Mouse (Mus musculus) erythroid progenitor cell, adult 5-6 weeks (primary cell): ENCODE measurements around the gene Cyb5d1. TPM values are rescaled to one million over a fixed set of nuclear protein-coding genes. Genes with fewer than 3 reads are reported as not detected.

Source experiments
- ATAC-seq: replicated peaks from 2 replicates; pipeline ENCODE4 v1.8.0; 2016; ENCODE audit warnings: moderate number of reproducible peaks, mild to moderate bottlenecking, moderate TSS enrichment, inconsistent platforms; ENCODE audit not compliant: poor library complexity, low FRiP score, severe bottlenecking
- total RNA-seq, 2 experiments: library from RNA; stranded (forward) in 1 of 2; stranded (reverse) in 1 of 2; fragments of 150-400 nt in 1 of 2; fragments of 186-747, 209-891 nt in 1 of 2; gene quantifications; 2 replicates each; pipeline versions ENCODE4 v1.2.3 to v1.2.4; 2015 to 2017; ENCODE audit warnings: low replicate concordance in 2 of 2

Gene Cyb5d1
- total RNA-seq, 2 experiments from 2014 or later = 11.7 to 32.5 TPM

GRCm38 (mm10) chr11:69405397-69406200 is 10.2 kb upstream of the Cyb5d1 start:
- no peak for ATAC-seq

DNA sequence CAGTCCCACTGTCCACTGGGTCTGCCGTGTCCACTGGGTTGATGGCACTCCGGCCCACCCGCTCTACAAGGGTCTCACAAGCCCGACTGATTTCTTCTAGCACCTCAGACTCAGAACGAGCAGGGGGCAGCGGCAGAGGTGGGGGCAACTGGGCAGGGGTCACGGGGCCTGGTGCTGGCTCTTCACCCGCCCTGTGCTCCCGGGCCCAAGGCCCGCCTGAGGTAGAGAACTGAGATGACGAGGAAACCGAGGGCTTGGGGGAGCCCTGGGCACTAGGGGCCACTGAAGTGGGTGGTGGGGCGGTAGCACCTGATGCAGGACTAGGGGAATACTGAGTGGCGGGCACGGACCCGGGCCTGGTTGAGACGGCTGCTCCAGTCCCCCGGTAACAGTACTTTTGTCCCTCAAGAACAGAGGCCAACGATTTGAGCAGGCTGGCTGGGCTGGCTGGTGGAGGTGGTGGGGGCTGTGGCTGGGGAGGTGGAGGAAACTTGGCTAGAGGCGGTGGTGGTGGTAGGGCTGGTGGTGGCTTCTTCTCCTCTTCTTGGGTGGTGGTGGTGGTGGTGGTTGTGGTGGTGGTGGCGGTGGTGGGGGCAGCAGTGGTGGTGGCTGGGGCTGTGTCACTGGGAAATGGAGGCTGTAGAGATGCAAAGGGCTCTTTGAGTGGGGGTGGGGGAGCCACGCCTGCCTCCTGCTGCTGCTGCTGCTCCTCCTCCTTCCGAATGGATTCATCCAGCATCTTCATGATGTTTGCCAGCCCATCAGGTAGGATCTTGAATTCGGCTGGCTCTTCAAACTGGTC is 9.4 kb upstream of the Cyb5d1 start:
- ATAC-seq = no peak

DNA sequence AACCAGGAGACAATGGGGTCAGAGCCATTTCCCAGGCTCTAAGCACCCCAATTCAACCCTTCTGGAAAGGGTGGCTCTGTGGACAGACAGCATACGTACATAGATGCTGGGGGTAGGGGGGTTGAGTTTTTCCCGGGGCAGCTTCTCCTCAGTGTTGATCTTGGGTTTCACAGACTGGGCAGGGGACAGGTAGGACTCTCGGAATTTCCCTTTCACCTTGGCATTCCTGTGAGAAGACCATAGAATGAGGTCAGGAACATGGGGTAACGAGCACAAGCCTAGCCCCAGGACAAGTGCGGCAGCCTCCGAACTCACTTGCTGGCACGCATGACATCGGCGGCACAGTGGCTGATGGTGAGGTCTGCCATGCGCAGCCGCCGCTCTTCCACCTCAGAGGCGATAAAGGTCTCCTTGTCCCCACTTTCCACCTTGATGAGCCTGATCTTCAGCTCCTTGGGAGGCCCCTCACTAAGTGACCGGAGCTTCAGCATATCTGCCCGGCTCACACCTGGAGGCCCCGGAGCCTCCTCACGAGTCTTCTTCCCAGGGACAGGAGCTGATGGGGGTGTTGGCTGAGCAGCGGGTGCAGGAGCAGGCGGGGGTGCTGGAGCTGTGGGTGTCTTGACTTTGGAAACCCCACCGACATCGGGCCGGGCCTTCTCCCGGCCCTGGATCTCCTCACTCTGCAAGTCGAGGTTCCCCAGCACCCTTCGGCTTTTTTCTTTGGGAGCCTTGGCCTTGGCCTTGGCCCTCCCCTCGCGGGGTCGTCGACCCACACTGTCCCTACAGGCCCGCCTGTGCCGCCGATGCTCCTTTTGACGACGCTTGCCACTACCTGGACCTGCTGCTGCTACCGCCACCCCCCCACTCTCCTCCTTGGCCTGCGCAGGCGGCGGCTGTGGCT is 8.5 kb upstream of the Cyb5d1 start:
- no peak for ATAC-seq

DNA sequence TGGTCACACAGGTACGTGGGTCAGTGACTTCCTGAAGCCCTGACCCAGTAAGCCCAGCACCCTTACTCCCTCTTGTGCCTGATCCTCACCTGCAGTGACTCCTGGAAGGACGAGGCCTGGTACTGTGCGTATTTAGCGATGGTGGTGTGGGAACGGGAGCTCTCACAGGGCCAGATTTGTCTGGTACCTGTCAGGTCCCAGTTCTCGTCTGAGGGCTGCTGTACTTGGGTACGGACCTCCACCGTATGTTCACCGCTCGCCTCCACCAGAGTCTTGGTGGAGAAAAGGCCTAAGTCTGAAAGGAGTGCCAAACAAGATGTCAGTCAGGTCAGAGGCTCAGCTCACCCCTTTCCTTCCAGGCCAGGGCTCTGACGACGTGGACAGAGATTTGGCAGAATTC is 6.6 kb upstream of the Cyb5d1 start:
- no peak for ATAC-seq

- ATAC-seq = peak; percentile 86
Observed at GRCm38 (mm10) chr11:69401210-69401637, 5.8 kb upstream of the Cyb5d1 start.

- no peak for ATAC-seq
Observed at GRCm38 (mm10) chr11:69400083-69400850, 4.8 kb upstream of the Cyb5d1 start.

- no peak for ATAC-seq
Observed at GRCm38 (mm10) chr11:69399201-69400082, 4.0 kb upstream of the Cyb5d1 start.

DNA sequence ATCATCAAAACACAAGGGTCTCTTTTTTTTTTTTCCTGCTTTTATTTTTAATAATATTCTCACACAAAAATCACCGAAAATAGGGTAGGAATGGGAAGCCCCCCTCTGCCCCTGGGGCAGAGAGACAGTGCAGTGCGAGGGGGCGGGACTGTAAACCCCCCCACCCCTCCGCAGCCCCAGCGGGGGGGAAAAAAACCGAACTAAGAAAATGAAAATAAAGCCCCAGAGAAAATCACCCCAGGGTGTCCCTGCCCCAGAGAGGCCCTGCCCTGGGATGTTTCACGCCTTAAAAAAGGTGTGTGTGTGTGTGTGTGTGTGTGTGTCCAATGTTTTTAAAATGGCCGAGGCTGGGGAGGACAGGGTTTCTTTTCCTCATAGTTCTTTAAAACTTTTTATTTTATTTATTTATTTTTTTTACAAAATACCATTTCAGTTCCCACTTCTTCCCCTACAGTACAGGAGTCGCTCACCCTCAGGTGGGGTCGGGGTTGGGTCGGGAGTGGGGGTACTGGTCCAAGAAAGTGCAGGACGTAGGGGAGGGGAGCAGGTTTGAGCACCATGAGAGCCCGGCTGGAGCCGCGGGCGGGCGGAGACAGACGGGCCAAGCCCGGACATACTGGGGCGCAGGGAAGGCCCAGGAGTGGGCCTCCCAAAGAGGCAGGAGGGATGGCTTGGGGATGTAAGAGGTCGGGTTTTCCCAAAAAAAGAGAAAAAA is 3.2 kb upstream of the Cyb5d1 start:
- no peak for ATAC-seq

- no peak for ATAC-seq
Observed at GRCm38 (mm10) chr11:69398059-69398458, 2.6 kb upstream of the Cyb5d1 start, which contains the start of gene Tmem88. TSS of gene Tmem88 (minus strand) at chr11:69398234.

- ATAC-seq = no peak
Observed at GRCm38 (mm10) chr11:69397581-69398057, 2.2 kb upstream of the Cyb5d1 start.

- no peak for ATAC-seq
Observed at GRCm38 (mm10) chr11:69396772-69397171, 1.3 kb upstream of the Cyb5d1 start.

DNA sequence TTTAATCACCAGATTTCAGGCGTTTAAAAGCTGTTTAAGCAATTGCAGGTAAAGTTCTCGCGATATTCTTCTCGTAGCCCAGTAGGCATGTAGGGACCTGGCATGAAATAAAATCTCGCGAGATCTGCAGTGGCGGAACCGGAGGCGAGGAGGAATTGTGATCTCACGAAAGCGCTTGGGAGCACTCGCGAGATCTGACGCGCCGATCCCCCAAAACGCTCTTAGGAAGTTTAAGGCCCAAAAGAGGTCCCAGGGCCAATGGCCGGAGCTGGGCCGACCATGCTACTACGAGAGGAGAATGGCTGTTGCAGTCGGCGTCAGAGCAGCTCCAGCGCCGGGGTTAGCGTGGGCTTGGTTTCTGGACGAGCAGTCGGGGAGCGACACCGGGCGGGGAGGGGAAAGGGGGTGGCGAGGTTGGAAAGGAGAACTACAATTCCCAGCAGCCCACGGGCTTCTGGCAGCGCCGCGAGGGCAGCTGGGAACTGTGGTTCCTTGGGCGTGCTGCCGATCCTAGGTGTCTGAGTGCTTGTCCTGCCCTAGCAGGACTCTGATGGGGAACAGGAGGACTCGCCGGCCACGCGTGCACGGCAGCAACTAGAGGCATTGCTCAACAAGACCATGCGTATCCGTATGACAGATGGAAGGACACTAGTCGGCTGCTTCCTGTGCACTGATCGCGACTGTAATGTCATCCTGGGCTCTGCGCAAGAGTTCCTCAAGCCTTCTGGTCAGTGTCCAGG is 373 bp upstream of the Cyb5d1 start:
- ATAC-seq = peak; percentile 89

- ATAC-seq = peak; percentile 6; the same call in 1 of the 2 replicates
Observed at GRCm38 (mm10) chr11:69394591-69395167, 752 bp downstream of the Cyb5d1 start.

GRCm38 (mm10) chr11:69390400-69391034 is 4.9 kb downstream of the Cyb5d1 start:
- ATAC-seq = 0 out of 2 replicates have a peak, but pooled peaks have one; percentile 48

DNA sequence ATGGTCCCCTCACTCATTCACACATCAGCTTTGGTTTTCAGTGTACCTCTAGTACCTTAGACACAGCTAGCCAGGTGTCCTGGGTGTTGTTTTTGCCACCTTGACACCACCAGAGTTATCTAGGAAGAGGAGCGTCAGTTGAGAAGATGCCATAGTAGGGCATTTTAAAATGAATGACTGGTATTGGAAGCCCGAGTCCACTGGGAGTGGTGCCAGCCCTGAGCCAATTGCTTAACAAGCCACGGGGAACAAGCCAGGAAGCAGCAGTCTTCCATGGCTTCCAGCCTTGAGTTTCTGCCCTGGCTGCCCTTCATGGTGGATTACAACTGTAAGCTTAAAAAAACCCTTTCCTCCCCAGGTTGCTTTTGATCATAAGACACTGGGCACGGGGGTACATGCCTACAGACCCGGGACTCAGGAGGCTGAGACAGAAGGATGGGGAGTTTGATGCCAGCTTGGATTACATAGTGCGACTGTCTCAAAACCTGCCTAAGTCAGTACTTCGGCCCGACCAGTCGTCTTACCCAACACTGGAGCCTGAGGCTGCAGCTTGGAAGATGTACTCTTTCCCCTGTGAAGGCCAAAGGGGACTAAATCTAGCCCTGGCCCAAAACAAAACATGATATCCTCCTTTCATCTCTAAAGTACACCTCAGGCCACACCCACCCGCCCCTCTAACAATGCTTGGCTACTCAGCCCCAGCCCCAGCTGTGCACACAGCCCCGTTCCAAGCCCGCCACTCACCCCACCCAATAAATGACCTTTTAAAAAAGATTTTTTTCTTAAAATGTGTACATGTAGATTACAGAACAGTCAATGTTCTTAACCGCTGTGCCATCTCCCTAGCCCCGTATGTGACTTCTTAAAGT is 5.7 kb downstream of the Cyb5d1 start:
- ATAC-seq = no peak
